Mouse (Mus musculus): ENCODE measurements around the gene Slc35e1.

DNA sequence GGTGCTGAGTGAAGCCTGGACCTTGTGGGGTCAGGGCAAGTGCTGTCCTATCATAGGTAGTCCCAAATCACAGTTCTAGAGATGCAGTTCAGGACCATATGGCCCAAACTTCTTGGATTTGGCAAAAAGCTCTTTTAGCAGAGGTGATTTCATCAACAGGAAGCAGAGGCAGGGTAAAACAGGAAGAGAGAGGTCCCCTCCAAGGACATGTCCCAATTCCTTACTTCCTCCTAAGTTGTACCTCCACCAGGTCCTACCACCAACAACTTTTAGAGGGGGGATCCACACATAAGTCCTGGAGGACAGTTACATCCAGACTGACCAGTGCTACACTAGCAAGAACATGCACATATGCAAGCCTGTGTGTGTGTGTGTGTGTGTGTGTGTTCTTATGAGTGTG lies 5.4 kb downstream of the Slc35e1 start:
- no peak for TF ChIP-seq CTCF (IDR thresholded peaks at IDR 0.05; ENCODE audit: borderline replicate concordance, extremely low read depth, insufficient read depth, insufficient read length)
- TF ChIP-seq POLR2A (IDR thresholded peaks at IDR 0.05; ENCODE audit: borderline replicate concordance, extremely low read depth, insufficient read depth, insufficient read length, poor library complexity, severe bottlenecking) = no peak
